Mouse (Mus musculus) heart, adult 9 months (tissue): ENCODE results near the gene Gm3127.
A peak's percentile ranks its signal among the peaks of the same experiment; 100 is the strongest.
"Not testable (repeated sequence)": the region's sequence is repeated elsewhere in the genome, so short reads cannot be mapped to it uniquely, and the experiment has no call there.

Experiments used
- DNase-seq, 2 experiments: peaks; one replicate each; pipeline ENCODE4 v3.0.0; 2022; ENCODE audit warnings: low spot score in 2 of 2

The Gm3127 gene

DNA sequence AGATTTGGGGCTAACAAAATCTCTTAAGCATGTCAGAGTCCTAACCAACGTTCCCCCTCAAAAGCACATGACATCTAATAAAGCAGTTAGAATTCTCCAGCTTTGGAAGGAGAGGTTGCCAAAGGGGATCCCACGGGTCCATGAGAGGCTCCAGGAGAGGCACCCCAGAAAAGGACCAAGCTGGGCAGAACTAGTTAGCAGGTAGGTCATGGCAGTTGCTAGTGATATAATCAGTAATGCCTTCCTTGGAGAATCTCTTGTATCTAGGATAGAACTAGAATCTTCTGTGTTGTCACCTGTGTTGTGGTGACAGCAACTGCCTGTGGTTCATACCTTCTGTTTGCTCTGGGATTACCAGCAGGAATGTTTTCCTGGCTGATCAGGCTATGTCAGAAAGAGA lies at the start of gene Gm3127:
Gm3127 (plus strand) TSS at position 301 of the 400 bp plus-strand sequence.
- DNase-seq = not testable (repeated sequence)

DNA sequence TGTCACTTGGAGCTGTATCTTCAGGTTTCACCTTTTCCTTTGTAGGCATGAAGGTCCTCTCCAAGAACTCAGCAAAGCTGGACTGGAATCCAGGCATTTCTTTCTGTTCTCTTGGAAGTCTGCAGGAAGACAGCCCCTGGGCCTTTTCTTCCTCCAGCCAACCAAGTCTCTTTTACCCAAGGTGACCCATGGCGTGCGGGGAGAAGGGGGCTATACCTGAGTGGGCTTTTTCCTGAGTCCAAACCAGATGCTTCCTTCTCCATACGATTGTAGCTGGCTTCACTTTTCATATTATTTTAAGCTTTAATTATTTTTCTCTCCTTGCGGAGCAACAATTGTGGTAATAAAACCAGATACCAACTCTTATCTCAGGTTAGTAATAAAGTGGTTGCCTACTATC lies 23.2 kb upstream of the Gm3127 start:
- not testable (repeated sequence) for DNase-seq

DNA sequence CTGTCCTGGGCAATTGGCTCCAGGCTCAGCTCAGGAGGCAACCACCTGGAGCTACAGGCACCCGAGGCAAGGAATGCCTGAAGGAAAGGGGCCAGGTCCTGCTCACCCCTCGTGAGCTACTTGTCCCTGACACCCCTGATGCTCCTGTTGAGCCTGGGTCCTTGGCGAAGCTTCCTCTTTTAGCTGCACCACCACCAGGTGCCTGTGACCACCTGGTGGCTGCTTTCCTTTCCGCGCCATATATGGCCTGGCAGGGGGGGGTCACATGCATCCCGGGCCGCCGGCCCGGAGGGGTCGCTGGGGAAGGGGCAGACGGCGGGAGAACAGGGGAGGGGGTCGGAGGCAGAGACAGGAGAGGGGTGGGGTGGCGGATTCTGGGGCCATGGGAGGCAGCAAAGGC lies 17.2 kb downstream of the Gm3127 start:
- not testable (repeated sequence) for DNase-seq

DNA sequence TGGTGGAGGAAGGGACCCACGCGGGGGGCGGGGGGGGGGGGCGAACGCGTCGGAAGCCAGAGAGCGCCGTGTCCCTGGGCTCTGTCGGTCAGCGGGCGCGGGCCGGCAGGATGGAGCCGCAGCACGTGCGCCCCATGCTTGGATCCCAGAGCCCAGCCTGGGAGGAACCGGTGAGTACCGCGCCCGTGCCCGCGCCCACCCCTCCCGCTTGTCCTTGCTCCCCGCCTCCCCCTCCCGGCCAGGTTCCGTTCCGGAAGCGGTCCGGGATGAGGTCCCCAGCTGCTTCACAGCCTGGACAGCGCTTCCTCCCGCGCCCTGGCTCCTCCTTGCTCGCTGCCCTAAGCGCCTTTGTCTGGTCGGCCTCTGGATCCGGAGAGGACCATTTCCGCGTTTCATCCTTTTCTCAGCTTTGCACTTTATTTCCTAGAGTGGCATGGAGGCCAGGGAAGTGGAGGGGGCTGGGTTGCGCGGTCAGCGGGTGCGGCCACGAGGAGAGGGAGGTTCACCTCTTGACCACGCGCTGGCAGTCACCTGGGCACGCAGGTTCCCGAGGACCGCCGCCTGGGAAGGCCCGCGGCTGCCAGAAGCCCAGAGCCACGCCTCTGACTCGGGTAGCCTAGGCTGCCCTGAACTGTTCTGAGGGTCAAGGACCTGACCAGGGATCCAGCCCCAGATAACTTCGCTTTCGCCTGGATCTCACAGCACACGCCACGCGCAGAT lies 17.8 kb downstream of the Gm3127 start, which contains the start of gene Gm2974:
Gm2974 (plus strand) TSS at position 86 of the 720 bp plus-strand sequence.
- peak; percentile 0 to 4 for DNase-seq

DNA sequence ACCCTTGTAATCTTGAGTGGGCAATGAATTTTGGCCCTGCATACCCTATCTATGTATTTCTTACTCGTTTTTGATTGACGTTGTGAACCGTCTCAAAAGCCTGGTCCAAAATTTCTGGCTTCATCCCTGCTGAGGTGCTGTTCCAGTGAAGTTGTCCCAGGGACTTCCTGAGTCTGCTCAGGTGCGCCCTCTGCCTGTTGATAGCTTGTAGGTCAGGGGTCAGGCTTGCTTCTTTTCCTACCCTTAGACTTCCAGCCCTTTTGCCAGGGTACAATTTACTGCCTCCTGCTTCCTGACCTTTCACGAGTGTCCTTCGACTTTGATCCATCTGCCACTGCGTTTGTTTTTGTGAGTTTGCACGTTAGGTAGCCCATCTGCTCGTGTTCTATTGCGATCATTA lies 18.5 kb downstream of the Gm3127 start:
- DNase-seq = not testable (repeated sequence)
